Mouse (Mus musculus): Measurements from ENCODE around the gene Pbrm1. TPM values are rescaled to one million over a fixed set of nuclear protein-coding genes. Genes with fewer than 3 reads are reported as not detected.

The Pbrm1 gene
- total and polyA plus RNA-seq, 3 experiments, result 28.7 to 62.0 (median 32.4) TPM

- TF ChIP-seq GABPA (IDR thresholded peaks at IDR 0.05; ENCODE audit: low read depth, low read length) (no peak), TCF12 (IDR thresholded peaks at IDR 0.05; ENCODE audit: low read depth, low read length) (no peak), CHD1 (IDR thresholded peaks at IDR 0.05; ENCODE audit: low read depth, low read length) (0 out of 2 replicates have a peak, but pooled peaks have one; percentile 37), KAT2A (conservative IDR thresholded peaks at IDR 0.05; ENCODE audit: low read depth, low read length) (no peak), USF2 (IDR thresholded peaks at IDR 0.05; ENCODE audit: borderline replicate concordance in 1 of 2, insufficient read depth in 1 of 2, low read depth in 1 of 2, low read length in 2 of 2) (no peak), POLR2A (IDR thresholded peaks at IDR 0.05; ENCODE audit: control insufficient read depth in 1 of 2, insufficient read depth in 1 of 2, low read depth in 1 of 2, low read length in 2 of 2, poor library complexity in 1 of 2) (peak in 1 of 2 experiments; percentile 57; a peak in 1 of 4 replicates), GATA1 (IDR thresholded peaks at IDR 0.05; ENCODE audit: low read depth, low read length) (0 out of 2 replicates have a peak, but pooled peaks have one; percentile 3), NRF1 (IDR thresholded peaks at IDR 0.05; ENCODE audit: insufficient read depth, low read depth, low read length, poor library complexity, severe bottlenecking) (no peak), JUND (IDR thresholded peaks at IDR 0.05; ENCODE audit: low read depth, low read length) (no peak), ZNF384 (IDR thresholded peaks at IDR 0.05; ENCODE audit: low read depth, low read length) (no peak), HCFC1 (IDR thresholded peaks at IDR 0.05; ENCODE audit: low read depth, low read length) (no peak), POLR2AphosphoS2 (IDR thresholded peaks at IDR 0.05; ENCODE audit: low read length) (peak; percentile 73; the same call in 1 of the 2 replicates)
- no peaks in the 10 kb centered on the region for H3K27me3 ChIP-seq (ENCODE audit: control insufficient read depth in 1 of 2, insufficient read depth in 2 of 2, low read length in 2 of 2)
- H3K27ac ChIP-seq (ENCODE audit: control insufficient read depth, low read depth, low read length), result peak overlapping the region; percentile 77
- H3K36me3 ChIP-seq (ENCODE audit: control insufficient read depth in 1 of 2, insufficient read depth in 2 of 2, low read length in 2 of 2), result peaks cover 2 to 15% of the 10 kb centered on the region in 2 experiments; a peak in 3 of 4 replicates
- peak; percentile 66 for DNase-seq (ENCODE audit: low read depth, low spot score)
- H3K79me2 ChIP-seq (ENCODE audit: control insufficient read depth, insufficient read depth, low read length, poor library complexity), result peaks cover 16% of the 10 kb centered on the region
- no peaks in the 10 kb centered on the region for H3K9me3 ChIP-seq (replicated peaks; ENCODE audit: insufficient read depth, low read length)
- H3K9ac ChIP-seq (ENCODE audit: control insufficient read depth, low read depth, low read length, poor library complexity, severe bottlenecking), result peak overlapping the region; percentile 93
- H3K4me3 ChIP-seq (ENCODE audit: control insufficient read depth in 1 of 2, insufficient read depth in 1 of 2, low read depth in 2 of 2, low read length in 2 of 2), result peak overlapping the region; percentile 95 to 98
- H3K4me1 ChIP-seq (ENCODE audit: control insufficient read depth in 1 of 2, insufficient read depth in 2 of 2, low read length in 2 of 2), result peaks cover 4 to 9% of the 10 kb centered on the region in 2 experiments
These were observed 18.1 kb upstream of the Pbrm1 start for GRCm38 (mm10) chr14:31000816-31001306.

GRCm38 (mm10) chr14:31001307-31002205, 17.4 kb upstream of the Pbrm1 start, which contains the start of the genes Glt8d1 and Spcs1:
TSS of gene Glt8d1 (plus strand) at chr14:31001400.
TSS of gene Spcs1 (minus strand) at chr14:31001672.
- Histone ChIP-seq H3K36me3 (ENCODE audit: control insufficient read depth in 1 of 2, insufficient read depth in 2 of 2, low read length in 2 of 2) (peaks cover 2 to 15% of the 10 kb centered on the region in 2 experiments; a peak in 3 of 4 replicates), H3K9ac (ENCODE audit: control insufficient read depth, low read depth, low read length, poor library complexity, severe bottlenecking) (peak within 1 kb of the TSS; percentile 93), H3K4me3 (ENCODE audit: control insufficient read depth in 1 of 2, insufficient read depth in 1 of 2, low read depth in 2 of 2, low read length in 2 of 2) (peak within 1 kb of the TSS; percentile 95 to 98), H3K9me3 (replicated peaks; ENCODE audit: insufficient read depth, low read length) (no peaks in the 10 kb centered on the region), H3K27ac (ENCODE audit: control insufficient read depth, low read depth, low read length) (peak within 1 kb of the TSS; percentile 77), H3K27me3 (ENCODE audit: control insufficient read depth in 1 of 2, insufficient read depth in 2 of 2, low read length in 2 of 2) (no peaks in the 10 kb centered on the region), H3K79me2 (ENCODE audit: control insufficient read depth, insufficient read depth, low read length, poor library complexity) (peaks cover 16% of the 10 kb centered on the region), H3K4me1 (ENCODE audit: control insufficient read depth in 1 of 2, insufficient read depth in 2 of 2, low read length in 2 of 2) (peaks cover 4 to 9% of the 10 kb centered on the region in 2 experiments)
- peak; percentile 88 for DNase-seq (ENCODE audit: low read depth, low spot score)
- TF ChIP-seq NRF1 (IDR thresholded peaks at IDR 0.05; ENCODE audit: insufficient read depth, low read depth, low read length, poor library complexity, severe bottlenecking), result peak; percentile 26; the same call in 1 of the 2 replicates
- TF ChIP-seq UBTF (IDR thresholded peaks at IDR 0.05; ENCODE audit: borderline replicate concordance, insufficient read depth, low read depth, low read length), result no peak
- TF ChIP-seq EP300 (IDR thresholded peaks at IDR 0.05; ENCODE audit: low read depth in 1 of 2, low read length in 2 of 2), result peak in 1 of 2 experiments; percentile 12; a peak in 1 of 4 replicates
- no peak for TF ChIP-seq CTCF (IDR thresholded peaks at IDR 0.05 in 2 of 3, conservative IDR thresholded peaks at IDR 0.05 in 1 of 3; ENCODE audit: control insufficient read depth in 1 of 3, insufficient read depth in 1 of 3, low read depth in 2 of 3, low read length in 3 of 3, poor library complexity in 1 of 3, severe bottlenecking in 1 of 3)
- TF ChIP-seq POLR2A (IDR thresholded peaks at IDR 0.05; ENCODE audit: control insufficient read depth in 1 of 2, insufficient read depth in 1 of 2, low read depth in 1 of 2, low read length in 2 of 2, poor library complexity in 1 of 2), result peak; percentile 23 to 84
- no peak for TF ChIP-seq ZC3H11A (IDR thresholded peaks at IDR 0.05; ENCODE audit: low read depth, low read length)
- peak; percentile 55; the same call in 1 of the 2 replicates for TF ChIP-seq KAT2A (conservative IDR thresholded peaks at IDR 0.05; ENCODE audit: low read depth, low read length)
- TF ChIP-seq USF1 (IDR thresholded peaks at IDR 0.05; ENCODE audit: low read depth, low read length), result no peak
- peak; percentile 84 for TF ChIP-seq HCFC1 (IDR thresholded peaks at IDR 0.05; ENCODE audit: low read depth, low read length)
- TF ChIP-seq MXI1 (IDR thresholded peaks at IDR 0.05; ENCODE audit: low read depth, low read length), result peak; percentile 76
- TF ChIP-seq CHD2 (IDR thresholded peaks at IDR 0.05; ENCODE audit: low read length), result no peak
- TF ChIP-seq ELF1 (IDR thresholded peaks at IDR 0.05; ENCODE audit: low read depth, low read length), result no peak; the same call in 1 of the 2 replicates
- TF ChIP-seq GATA1 (IDR thresholded peaks at IDR 0.05; ENCODE audit: low read depth, low read length), result no peak
- no peak for TF ChIP-seq RCOR1 (IDR thresholded peaks at IDR 0.05; ENCODE audit: low read depth, low read length)
- no peak for TF ChIP-seq TBP (IDR thresholded peaks at IDR 0.05; ENCODE audit: low read depth, low read length)
- peak; percentile 2; the same call in 1 of the 2 replicates for TF ChIP-seq POLR2AphosphoS2 (IDR thresholded peaks at IDR 0.05; ENCODE audit: low read length)
- 0 out of 2 replicates have a peak, but pooled peaks have one; percentile 3 for TF ChIP-seq TCF12 (IDR thresholded peaks at IDR 0.05; ENCODE audit: low read depth, low read length)
- TF ChIP-seq ZNF384 (IDR thresholded peaks at IDR 0.05; ENCODE audit: low read depth, low read length), result no peak
- TF ChIP-seq MYC (IDR thresholded peaks at IDR 0.05; ENCODE audit: low read depth, low read length), result no peak; the same call in 1 of the 2 replicates
- TF ChIP-seq TAL1 (IDR thresholded peaks at IDR 0.05; ENCODE audit: low read length), result no peak
- TF ChIP-seq SMC3 (IDR thresholded peaks at IDR 0.05; ENCODE audit: low read depth, low read length), result no peak

Measured in MEL (cell line).